Mouse (Mus musculus): ENCODE data around the gene Kif26b.

The Kif26b gene

DNA sequence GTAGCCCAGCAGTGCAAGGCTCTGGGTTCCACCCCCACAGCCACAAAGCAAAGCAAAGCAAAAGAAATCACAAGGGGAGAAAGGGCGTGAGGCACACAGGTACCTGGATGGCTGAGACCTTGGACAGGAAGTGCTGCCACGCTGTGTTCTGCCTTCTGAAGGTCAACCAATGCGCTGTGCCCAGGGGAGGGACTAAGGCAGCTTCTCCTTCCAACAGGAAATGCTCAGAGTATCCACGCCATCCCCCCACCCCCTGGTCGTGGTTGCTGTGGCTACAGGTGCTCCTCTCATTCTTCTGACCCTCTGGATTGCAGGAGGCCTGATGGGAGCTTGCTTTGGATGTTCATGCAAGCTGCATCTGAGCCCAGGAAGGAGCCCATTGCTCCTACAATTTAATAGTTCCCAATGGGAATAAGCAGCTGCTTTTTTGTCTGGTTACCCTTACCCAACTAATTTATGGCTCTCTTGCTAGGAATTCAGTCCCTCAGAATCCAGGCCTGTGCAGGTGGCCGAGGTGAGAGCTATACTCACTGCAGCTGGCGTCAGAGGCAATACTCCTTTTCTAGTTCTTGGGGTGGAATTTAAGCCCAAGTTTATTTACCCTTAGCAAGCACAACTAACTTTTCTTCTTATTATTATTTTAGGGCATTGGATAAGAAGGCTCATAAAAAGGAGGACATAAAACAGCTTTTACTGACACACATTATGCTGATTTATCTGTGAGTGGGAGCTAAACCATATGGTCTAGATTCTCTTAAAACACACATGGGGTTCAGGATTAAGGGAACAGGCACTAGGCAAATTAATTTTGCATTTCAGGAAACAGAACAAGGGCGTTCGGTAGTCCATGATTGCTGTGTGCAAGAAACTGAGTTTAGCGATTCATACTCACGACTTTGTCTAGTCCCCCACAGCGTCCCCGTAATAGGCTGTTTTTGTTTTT, 61.6 kb downstream of the Kif26b start:
- DNase-seq (ENCODE audit: low read depth, low spot score): no peak

DNA sequence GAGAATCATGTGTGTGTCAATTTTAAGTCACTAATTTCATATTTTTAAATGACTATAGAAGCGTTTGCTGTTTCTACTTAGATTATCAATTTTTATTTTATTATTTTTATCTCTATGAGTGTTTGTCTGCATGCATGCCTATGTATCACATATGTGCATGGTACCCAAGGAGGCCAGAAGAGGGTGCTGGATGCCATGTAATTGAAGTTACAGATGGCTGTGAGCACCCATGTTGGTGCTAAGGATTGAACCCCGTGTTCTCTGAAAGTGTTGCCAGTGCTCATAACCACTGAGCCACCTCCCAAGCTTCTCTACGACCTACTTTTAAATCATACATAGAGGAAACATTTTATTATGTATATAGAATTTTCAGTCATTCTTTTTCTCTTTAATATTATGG, 68.2 kb downstream of the Kif26b start:
- no peak for DNase-seq (ENCODE audit: low read depth, low spot score)

DNA sequence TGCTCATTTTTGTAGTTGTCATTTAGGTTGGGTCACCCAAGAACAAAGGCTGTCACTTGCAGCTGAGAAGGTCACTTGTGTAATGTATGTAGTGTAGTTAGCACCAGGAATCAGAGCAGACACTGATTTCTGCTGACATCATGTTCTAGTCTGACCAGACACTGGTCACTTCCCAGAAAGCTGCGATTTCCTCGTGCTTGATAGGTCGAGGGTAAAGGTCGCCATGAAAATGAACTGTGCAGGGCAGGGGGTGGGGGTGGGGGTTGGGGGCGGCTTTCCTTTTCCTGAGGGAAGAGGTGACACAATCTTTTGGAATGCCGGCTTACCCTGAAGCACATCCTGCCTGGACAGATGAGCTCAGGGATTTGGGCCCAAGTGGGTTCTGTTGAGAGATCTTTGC, 68.8 kb downstream of the Kif26b start:
- DNase-seq (ENCODE audit: low read depth, low spot score): no peak

DNA sequence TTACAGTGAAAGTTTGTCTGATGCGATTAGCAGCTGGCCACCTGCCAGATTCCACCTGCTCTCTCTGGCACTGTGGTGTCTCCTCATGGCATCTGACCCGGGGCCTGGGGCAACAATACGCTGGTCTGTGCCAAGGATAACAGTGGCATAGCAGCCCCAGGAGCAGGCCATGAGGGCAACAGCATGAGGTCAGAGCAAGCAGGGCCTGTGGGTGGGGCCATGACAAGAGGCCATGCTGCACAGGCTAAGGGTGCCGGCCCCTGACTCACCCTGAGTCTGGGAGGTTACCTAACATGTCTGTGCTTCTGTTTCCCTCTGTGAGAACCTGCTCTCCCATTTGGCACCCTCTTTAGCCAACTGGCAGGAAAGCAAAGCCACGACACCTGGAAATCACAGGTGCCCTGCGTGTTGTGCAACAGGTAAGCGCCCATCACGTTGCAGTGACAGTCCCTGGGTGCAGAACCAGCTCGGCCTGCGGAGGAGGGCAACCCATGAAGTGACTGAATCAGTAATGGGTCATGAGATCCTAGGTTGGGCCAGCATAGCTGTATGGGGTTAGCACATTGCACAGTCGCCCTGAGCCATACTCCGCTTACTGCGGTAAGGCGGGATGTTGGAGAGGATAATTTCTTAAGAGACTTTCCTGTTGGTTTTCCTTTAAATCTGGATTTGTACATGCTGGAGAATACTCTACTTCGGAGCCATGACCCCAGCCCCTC, 72.1 kb downstream of the Kif26b start:
- no peak for DNase-seq (ENCODE audit: low read depth, low spot score)

DNA sequence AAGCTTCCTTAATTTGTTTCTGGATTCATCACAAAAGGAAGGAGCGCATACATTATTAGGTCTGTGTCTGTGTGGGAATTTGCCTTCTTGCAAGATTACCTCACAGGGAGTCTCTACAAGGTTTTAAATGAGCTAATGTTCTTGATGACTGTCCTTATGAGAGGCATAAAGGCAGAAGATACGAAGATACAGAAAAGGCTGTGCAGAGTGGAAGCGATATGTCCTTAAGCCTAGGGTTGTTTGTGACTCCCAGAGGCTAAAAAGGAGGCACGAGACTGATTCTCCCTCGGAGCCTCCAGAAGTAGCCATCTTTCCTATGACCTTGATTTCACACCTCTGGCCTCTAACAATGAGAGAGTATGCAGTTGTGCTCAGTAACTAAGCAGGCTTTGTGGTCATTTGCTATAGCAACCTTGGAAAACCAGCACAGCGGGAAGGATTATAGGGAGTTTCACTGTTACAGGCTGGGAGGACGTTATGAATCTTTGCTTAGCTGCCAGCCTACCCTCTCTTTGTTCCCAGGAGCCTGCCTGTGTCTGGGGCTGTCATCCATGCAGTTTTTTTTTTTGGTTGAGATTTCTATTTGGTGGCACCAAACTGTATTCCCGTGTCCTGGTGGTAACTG, 80.3 kb downstream of the Kif26b start:
- DNase-seq (ENCODE audit: low read depth, low spot score): no peak

DNA sequence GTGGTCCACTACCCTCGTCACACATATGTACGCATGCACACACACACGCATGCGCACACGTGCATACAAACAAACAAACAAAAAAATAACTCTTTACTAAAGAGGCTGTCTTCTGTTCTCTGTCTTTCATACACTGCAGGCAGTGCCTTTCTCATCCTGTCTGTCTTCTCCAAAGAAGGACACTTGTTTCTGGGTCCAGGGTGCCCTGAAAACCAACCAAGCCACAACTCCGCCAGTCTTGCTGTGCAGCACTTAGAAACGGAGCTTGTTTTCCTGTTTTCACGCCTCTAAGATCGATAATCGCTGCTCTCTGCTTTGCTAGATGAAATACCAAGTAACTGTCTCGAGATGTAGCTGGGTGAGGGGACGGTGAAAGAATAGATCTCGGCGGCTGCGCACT, 82.6 kb downstream of the Kif26b start:
- no peak for DNase-seq (ENCODE audit: low read depth, low spot score)

DNA sequence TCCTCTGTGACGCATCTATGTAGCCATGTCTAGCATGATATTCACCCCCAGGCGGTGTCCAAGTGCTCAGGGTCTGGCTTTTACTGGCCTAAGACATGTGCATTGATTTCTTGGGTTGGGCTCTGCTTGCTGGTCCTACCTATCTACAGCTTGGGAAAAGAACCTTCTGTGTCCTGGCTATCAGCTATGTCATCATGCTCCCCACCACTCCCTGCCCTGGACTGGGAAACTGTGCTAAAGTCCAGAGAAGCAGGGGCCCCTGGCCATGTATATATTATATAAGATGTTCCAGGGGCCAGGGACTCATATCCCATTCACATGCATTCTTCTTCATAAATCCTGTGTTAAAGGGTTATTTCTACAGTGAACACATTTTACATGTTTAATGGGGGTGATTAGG, 92.4 kb downstream of the Kif26b start:
- no peak for DNase-seq (ENCODE audit: low read depth, low spot score)

DNA sequence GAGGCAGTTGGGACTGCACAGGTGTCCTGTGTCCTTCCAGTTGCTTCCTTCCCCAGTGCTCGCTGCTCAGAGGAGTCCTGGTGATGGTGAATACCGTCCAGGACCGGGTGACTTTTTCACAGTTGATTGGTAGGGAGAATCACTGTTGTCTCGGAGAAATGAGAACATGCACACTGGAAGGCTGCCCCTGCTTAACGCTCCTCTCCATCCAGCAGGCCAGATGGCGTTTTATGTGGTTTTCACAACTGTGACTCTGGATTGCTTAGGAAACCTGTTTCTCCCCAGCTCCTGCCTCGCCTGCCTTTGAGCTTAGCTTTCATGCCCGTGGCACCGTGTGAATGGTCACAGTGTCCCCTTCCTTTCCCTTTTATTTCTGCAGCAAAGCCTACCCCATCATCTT, 95.0 kb downstream of the Kif26b start:
- no peak for DNase-seq (ENCODE audit: low read depth, low spot score)

DNA sequence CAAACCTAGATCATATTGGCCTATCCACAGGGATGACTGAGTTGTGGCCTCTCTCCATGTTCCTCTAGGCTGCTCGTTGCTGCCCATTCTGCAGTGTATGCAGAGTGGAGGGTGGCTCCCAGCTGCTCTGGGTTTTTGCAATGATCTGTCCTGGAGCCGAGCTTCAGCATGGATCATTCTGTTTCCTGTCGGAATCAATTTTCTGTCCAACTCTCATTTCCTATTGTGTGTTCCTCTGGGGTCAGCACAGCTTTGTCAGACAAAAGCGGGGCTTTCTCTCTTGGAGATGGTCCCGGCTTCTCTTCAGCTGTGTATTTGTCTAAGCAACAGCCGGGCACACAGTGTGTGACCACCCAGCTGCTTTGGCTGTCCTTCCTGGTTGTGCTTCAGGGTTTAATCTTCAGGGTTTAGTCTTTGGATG, 98.0 kb downstream of the Kif26b start:
- peak; percentile 6 for DNase-seq (ENCODE audit: low read depth, low spot score)

DNA sequence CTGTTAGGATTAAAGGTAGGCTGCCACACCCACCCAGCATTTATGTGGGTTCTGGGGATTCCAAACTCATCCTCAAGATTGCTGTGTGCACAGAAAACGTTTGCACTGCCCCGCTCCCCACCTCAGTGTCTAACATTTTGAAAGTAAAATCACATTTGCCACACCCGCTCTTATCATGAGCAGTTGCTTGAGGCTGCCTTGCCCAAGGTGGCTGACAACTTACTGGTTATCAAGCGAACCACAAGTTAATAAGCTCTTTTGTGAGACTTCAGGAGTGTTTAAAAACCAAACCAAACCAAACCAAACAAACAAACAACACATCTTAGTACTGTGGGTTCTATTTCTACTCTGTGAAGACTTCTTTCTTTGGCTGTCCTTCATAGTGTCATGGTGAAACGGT, 101.1 kb downstream of the Kif26b start:
- DNase-seq (ENCODE audit: low read depth, low spot score): no peak

DNA sequence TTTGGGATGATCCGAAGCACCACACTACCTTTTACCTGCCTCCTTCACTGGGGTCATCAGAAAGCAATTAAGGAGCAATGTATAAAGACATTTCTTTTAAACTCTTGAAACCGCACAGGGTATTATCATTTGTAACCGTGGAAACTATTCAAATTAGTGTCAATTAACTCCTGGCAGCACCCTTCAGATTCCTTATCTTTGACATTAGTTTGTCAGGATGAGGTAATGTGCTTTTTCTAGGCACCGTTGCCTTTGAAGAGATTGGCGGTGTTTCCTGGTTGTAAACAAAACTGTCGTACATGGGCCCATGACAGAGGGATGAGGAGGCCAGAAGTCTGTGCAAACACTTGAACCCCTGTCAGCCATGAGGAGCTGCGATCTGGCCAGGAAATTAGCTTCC, 102.9 kb downstream of the Kif26b start:
- no peak for DNase-seq (ENCODE audit: low read depth, low spot score)

DNA sequence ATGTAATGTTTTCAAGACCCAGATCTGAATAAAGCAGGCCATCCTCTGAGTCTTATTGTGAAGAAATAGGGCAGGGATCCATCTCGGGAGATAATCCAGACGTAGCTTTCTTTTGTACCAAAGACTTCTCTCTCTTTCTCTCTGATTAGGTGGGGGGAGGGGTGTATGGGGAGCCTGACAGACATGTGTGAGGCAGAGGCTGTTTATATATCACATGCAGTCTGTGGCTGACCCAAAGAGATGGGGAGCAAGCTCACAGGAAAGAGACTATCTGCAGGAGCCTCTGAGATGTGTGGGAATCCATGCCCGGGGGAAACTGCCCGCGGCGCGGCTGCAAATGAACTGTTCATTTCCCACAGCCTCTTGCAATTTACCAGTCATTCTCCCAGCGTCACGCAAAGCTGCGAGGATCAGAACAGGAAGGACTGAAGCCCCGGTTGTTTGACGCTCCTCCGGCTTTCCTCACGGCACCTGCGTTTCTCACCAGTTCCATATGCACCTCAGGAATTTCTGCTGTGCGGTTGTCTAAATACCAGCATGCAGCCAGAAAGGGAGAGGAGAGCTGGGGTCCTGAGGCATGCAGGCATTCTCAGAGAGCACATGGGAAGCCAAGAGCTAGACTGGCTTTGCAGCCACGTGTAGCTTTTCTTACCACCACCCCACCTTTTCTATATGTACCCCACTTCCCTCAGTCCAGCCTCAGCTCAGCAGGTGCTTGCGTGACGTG, 105.6 kb downstream of the Kif26b start:
- no peak for DNase-seq (ENCODE audit: low read depth, low spot score)

DNA sequence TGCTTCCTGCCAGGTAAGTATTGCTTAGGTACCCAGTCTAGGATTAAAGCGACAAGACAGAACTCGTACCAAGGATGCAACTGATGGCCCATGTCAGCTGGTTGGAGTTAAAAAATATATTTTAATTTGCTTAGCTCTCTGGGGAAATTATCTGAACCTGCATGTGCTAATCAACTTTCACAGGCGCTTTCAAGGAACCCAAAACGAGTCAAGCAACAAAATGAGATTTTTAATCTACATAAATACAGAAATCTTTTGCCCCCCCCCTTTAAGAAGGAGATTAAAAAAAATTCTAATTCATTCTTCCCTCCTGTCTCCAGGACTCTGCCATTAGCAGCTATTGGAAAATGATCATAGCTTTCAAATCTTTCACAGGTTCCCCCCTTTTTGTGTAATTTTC, 106.5 kb downstream of the Kif26b start:
- no peak for DNase-seq (ENCODE audit: low read depth, low spot score)

DNA sequence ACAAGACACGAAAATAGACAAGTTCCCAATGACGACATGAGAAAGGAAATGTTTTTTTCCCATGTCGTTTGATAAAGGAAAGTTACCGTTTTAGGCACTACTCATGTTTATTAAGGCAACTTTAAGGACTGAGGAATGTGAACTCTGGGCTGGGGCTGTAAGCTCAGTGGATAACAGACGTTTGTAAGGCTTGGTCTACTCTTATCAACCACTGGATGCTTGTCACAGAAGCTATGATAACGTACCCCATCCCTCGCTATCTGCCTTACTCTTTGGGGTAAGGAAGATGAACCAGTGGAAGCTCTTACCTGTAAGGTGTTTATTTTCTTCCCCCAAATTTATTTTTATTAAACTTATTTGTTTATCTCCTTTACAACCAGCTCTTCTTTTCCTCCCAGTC, 108.4 kb downstream of the Kif26b start:
- no peak for DNase-seq (ENCODE audit: low read depth, low spot score)

DNA sequence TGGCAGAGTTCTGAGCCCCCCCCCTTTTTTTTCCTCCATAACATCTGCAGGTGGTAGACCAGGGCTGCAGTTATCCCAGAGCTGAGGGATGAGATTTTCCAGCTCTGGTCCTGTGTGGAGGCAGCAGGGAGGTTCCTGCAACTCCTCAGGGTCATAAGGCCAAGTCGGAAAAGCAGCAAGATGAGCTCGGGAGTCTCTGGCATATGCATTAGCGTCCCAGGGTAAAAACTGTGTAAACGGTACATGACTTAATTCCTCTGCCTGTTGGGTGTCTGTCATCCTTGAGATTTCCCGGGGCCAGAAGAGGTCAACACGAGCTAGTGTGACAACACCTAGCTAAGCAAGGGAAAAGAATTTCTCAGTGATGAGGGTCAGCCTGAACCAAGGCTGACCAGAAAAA, 111.0 kb downstream of the Kif26b start:
- no peak for DNase-seq (ENCODE audit: low read depth, low spot score)

DNA sequence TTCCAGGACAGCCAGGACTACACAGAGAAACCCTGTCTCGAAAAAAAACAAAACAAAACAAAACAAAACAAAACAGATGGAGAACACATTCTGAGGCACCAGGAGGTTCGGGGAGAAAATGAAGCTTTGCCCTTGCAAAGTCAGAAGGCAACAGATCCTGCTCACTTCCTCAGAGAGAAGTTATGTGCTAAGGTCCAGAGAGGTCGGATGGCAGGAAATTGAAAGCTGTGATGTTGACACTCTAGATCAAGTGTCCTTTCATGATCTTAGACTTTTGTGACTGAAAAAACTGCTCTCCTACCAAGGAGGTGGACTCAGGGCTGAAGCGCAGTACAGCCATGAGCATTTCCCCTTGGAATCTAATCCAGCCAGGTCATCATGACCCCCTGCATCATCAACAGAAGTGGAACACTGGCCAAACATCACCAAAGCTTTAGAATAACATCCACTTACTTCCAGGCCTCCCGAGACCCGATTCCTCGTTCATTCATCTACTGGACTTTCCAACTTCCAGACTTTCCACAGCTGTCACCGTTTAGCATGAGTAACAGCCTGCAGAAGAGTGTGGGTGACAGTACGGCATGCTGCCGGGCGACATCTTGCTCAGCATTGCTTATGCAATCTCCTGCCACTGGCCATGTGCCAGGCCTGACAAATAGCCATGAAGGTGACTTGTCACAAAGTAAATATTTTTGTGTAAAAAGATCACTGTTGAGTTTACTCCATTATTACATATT, 112.0 kb downstream of the Kif26b start:
- DNase-seq (ENCODE audit: low read depth, low spot score): no peak

DNA sequence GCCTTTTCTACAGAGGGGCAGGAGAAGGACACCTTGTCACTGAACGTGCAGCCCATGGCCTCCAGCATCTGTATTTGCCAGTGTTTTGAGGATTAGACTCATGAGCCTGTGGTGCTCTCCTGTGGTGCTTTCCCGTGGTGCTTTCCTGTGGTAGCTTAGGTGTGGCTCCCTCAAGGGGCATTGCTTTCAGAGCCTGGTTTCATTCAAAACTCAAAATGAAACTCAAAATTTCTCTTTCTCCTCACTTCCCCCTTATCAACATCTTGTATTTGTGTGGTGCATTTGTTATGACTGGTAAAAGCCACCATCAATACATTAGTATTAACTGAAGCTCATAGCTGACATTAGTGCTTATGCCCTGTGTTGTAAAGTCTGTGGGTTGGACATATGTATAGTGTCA, 112.9 kb downstream of the Kif26b start:
- no peak for DNase-seq (ENCODE audit: low read depth, low spot score)

DNA sequence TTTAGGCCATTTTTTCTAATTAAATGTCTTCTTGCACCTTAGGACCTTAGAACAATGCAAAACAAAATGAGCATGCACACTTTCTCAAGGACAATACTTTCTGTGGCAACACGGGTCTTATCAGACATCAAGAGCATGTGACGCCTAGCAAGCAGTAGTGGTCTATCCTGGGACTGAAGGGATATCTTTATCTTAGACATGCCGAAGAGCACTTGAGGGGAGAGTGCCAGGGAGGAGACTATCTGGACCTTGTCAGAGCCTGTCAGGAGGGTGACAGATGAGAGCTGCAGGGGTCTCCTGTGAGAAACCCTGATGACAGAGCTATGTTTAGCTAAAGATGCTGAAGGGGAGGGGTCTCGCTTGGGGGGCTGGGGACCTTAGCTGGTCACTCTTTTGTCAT, 116.0 kb downstream of the Kif26b start:
- no peak for DNase-seq (ENCODE audit: low read depth, low spot score)

DNA sequence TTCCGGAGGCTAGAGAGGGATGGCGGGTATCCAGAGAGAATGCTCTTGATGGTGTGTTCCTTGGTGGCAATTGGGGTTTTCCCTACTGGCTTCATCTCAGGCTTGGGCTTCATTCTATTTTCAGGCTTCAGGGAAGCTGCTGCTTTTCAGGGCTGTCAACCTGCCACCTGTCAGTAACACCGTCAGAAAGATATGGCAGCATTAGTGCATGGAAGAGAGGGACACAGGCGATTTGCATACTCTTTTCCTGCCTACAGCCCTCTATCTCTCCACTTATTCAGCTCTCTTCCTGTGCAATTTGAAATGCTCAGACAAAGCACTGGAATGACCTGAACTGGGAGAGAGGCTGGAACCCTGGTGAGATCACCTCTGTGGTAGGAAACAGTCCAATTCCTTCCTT, 117.7 kb downstream of the Kif26b start:
- DNase-seq (ENCODE audit: low read depth, low spot score): no peak

DNA sequence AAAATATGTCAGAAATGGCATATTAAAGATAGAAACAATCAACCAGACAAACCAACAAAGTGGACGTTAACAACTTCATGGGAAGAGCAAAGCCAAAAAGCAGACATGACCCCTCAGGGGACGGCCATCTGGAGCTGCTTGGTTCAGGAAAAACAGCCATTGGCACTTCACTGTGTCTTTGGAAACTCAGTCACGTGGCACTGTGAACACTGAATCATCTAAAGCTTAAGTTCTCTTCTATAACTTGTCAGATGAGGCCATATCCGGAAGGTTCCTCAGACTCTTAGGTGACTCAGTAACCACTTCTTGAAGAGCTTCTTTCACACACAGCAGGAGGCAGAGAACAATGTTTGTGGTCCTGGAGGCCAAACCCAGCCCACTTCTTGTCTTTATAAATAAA, 126.6 kb downstream of the Kif26b start:
- no peak for DNase-seq (ENCODE audit: low read depth, low spot score)

DNA sequence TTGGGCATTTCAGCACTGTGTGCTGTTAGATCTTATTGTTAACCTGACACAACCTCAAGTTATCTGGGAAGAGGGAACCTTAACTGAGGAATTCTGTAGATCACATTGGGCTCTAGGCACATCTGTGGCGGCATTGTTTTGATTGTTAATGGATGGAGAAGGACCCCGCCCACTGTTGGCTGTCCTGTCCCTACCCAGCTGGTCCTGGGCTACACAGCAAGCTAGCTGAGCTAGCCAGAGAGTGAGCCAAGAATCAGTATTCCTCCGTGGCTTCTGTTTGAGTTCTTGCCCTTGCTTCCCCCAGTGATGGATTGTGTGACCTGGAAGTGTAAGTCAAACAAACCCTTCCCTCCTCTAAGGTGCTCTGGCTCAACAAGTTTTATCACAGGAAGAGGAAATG, 132.1 kb downstream of the Kif26b start:
- DNase-seq (ENCODE audit: low read depth, low spot score): no peak

All from retina, postnatal 7 days (tissue).